Mouse (Mus musculus): ENCODE results near the gene Phf11c. TPM values are rescaled to one million over a fixed set of nuclear protein-coding genes. Genes with fewer than 3 reads are reported as not detected.

Phf11c gene
- total RNA-seq, 2 experiments from 2014 or later = 0.65 to 1.2 TPM

Other genes with a start within 250 kb of the Phf11c start
- gene Gm5142, start 216.6 kb downstream of the Phf11c start, total RNA-seq (2021) = not detected
- gene Rcbtb1, start 194.2 kb downstream of the Phf11c start, total RNA-seq (2021) = 10 to 100 TPM; 13.7 to 14.2 TPM
- gene Gm6904, start 135.2 kb downstream of the Phf11c start, total RNA-seq (2021) = not detected
- gene Phf11a, start 97.9 kb downstream of the Phf11c start, total RNA-seq (2021) = under 1 TPM; 0.35 to 0.46 TPM
- gene Phf11b, start 54.0 kb downstream of the Phf11c start, total RNA-seq (2021) = under 1 TPM; 0.77 to 0.98 TPM
- 1 to 10 TPM; 5.0 to 5.6 TPM for gene Phf11d, start 29.9 kb downstream of the Phf11c start, total RNA-seq (2021)
- 10 to 100 TPM in 1 of 2 experiments, 1 to 10 TPM in 1; 5.4 to 10.1 TPM for gene Setdb2, start 45.5 kb upstream of the Phf11c start, total RNA-seq (2021)
- gene Cab39l, start 45.6 kb upstream of the Phf11c start, total RNA-seq (2021) = 10 to 100 TPM; 22.0 TPM
- 10 to 100 TPM; 51.5 to 56.0 TPM for gene Cdadc1, start 202.6 kb upstream of the Phf11c start, total RNA-seq (2021)
- gene Shisa2, start 229.9 kb upstream of the Phf11c start, total RNA-seq (2021) = 1 to 10 TPM; 1.1 to 1.2 TPM